Mouse (Mus musculus) forebrain, embryonic 16.5 days (tissue): Measurements from ENCODE around the gene Epb41l1. TPM values are rescaled to one million over a fixed set of nuclear protein-coding genes. Genes with fewer than 3 reads are reported as not detected.
"Not testable (repeated sequence)": the region's sequence is repeated elsewhere in the genome, so short reads cannot be mapped to it uniquely, and the experiment has no call there.

Experiments
- ATAC-seq: fragments of 200-750 bp; cut with Nextera tagmentation; 2 replicates; pipeline ENCODE4 v1.8.0; 2017; ENCODE audit warnings: mild to moderate bottlenecking, moderate library complexity
- H3K27ac ChIP-seq: fragments of 300-500 bp; sonication (generic); 2 replicates; pipeline ENCODE4 v1.5.1; 2014; ENCODE audit warnings: low read length, control low read depth
- H3K27me3 ChIP-seq: fragments of 300-500 bp; sonication (generic); replicated peaks from 2 replicates; pipeline ENCODE4 v1.6.1; 2014; ENCODE audit warnings: low read length; ENCODE audit not compliant: control insufficient read depth, insufficient read depth
- H3K36me3 ChIP-seq: fragments of 300-500 bp; sonication (generic); 2 replicates; pipeline ENCODE4 v1.6.1; 2014; ENCODE audit not compliant: control insufficient read depth, insufficient read depth
- H3K4me1 ChIP-seq: fragments of 300-500 bp; sonication (generic); replicated peaks from 2 replicates; pipeline ENCODE4 v1.6.1; 2014; ENCODE audit warnings: low read length; ENCODE audit not compliant: control insufficient read depth, insufficient read depth
- H3K4me2 ChIP-seq: fragments of 300-500 bp; sonication (generic); 2 replicates; pipeline ENCODE4 v1.6.1; 2014; ENCODE audit warnings: mild to moderate bottlenecking, low read length, control low read depth
- H3K4me3 ChIP-seq: fragments of 300-500 bp; sonication (generic); replicated peaks from 2 replicates; pipeline ENCODE4 v1.5.1; 2014; ENCODE audit warnings: mild to moderate bottlenecking, low read length, control low read depth
- H3K9ac ChIP-seq: fragments of 300-500 bp; sonication (generic); replicated peaks from 2 replicates; pipeline ENCODE4 v1.6.1; 2014; ENCODE audit warnings: low read depth, low read length, control low read depth
- H3K9me3 ChIP-seq: fragments of 300-500 bp; sonication (generic); 2 replicates; pipeline ENCODE4 v1.6.1; 2016; ENCODE audit warnings: low read length; ENCODE audit not compliant: control insufficient read depth
- WGBS: fragments of 180-500 bp; shearing (Covaris S2); extraction: QIAGEN DNeasy Blood & Tissue Kit; methylation state at CpG from one replicate; pipeline ENCODE4 v1.1.7; 2014; 5-methylcytosine and 5-hydroxymethylcytosine counted together
- polyA plus RNA-seq: library from polyadenylated mRNA; unstranded; fragments of >200 nt; fragmentation: Nextera tagmentation; extraction: Ambion mirVana; gene quantifications from 2 replicates; pipeline ENCODE4 v1.2.1, GENCODE M21; 2015

Gene Epb41l1
- polyA plus RNA-seq, 1 experiment from 2014 or later: 15.5 TPM

GRCm38 (mm10) chr2:156399485-156399884 is 21.2 kb upstream of the Epb41l1 start:
- H3K9me3 ChIP-seq: no peaks in the 10 kb centered on the region

DNA sequence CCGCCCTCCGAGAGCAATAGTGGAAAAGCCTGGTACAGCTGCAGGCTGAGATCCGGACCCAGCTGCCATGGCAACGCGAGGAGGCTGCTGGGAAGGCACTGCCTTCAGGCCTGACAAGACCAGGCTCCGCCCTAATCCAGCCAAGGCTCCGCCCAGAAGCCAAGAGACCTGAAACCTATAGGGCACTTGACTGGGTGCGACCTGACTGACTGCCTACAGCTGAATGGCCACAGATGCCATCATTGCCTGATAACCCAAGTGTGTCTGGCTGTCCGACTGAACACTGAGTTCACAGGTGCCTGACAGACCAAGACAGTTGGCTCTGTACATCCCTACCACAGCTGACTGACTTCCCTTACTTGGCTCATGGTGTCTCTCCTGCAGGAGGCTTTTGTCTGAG is 19.4 kb upstream of the Epb41l1 start:
- H3K4me1 ChIP-seq: peaks cover 7% of the 10 kb centered on the region
- H3K4me3 ChIP-seq: no peak overlapping the region
- ATAC-seq: peak; percentile 94
- no peak overlapping the region for H3K27ac ChIP-seq
- H3K9ac ChIP-seq: peak overlapping the region; percentile 46; the same call in 1 of the 2 replicates
- no peaks in the 10 kb centered on the region for H3K9me3 ChIP-seq
- peak overlapping the region; percentile 40 for H3K4me2 ChIP-seq
- 3% methylated on average over 9 of the region's 9 CpGs for WGBS
- H3K36me3 ChIP-seq: no peaks in the 10 kb centered on the region
- H3K27me3 ChIP-seq: no peaks in the 10 kb centered on the region

More at GRCm38 (mm10) chr2:156399485-156399884, 21.2 kb upstream of the Epb41l1 start:
- no peaks in the 10 kb centered on the region for H3K27me3 ChIP-seq
- no peaks in the 10 kb centered on the region for H3K36me3 ChIP-seq
- no peak overlapping the region for H3K4me3 ChIP-seq
- H3K4me2 ChIP-seq: no peak overlapping the region
- WGBS: 72% methylated on average over 1 of the region's 1 CpGs
- H3K27ac ChIP-seq: no peak overlapping the region
- ATAC-seq: no peak
- H3K9ac ChIP-seq: no peak overlapping the region
- peaks cover 7% of the 10 kb centered on the region for H3K4me1 ChIP-seq

- H3K4me2 ChIP-seq: no peak overlapping the region
- H3K36me3 ChIP-seq: no peaks in the 10 kb centered on the region
- no peak overlapping the region for H3K9ac ChIP-seq
- H3K27ac ChIP-seq: no peak overlapping the region
- no peaks in the 10 kb centered on the region for H3K27me3 ChIP-seq
- 95% methylated on average over 3 of the region's 3 CpGs for WGBS
- no peaks in the 10 kb centered on the region for H3K9me3 ChIP-seq
- no peak for ATAC-seq
- peaks cover 7% of the 10 kb centered on the region for H3K4me1 ChIP-seq
- H3K4me3 ChIP-seq: no peak overlapping the region
Observed at GRCm38 (mm10) chr2:156402036-156402435, 18.7 kb upstream of the Epb41l1 start.

DNA sequence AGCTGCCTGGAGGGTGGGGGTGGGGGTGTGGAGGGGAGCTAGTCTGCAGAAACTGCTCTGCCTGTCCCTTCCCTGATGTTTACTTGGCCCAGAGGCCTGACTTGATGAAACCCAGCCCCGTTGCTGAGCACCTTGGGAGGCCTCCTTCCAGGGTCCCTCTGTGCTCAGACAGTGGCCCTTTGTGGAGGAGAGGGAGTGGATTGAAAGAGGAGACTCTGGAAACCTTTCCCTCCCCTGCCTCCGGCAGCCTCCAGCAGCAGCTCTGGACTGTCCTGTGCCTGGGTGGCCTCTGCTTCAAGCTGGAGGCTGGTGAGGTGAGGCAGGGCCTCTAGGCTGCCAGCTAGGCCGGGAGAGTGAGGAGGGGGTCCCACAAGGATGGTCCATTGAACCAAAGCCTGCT is 13.7 kb upstream of the Epb41l1 start:
- Histone ChIP-seq H3K27ac (no peak overlapping the region), H3K4me3 (no peak overlapping the region), H3K9ac (no peak overlapping the region), H3K4me2 (no peak overlapping the region), H3K4me1 (peaks cover 3% of the 10 kb centered on the region; the same call in 1 of the 2 replicates), H3K36me3 (no peaks in the 10 kb centered on the region), H3K9me3 (no peaks in the 10 kb centered on the region), H3K27me3 (no peaks in the 10 kb centered on the region)
- WGBS: 11% methylated on average over 3 of the region's 3 CpGs
- no peak for ATAC-seq

DNA sequence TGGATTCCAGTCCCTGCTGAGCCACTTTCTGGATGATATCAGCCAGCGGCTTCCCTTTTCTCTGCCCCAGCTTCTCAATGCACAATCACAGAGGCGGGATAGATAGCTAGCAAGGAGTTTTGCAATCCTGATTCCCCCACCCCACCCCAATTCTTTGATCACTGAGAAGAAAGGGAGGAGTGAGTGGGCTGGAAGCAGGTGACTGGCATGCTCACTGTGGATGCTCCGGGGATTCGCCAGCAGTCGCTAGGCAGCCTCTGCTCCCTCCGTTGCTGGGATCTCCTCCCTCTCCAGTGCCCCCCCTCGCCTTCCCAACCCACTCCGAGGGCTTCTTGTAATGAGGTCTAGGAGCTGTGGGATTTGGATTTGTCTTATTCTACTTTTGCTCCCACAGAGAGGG is 12.5 kb upstream of the Epb41l1 start:
- Histone ChIP-seq H3K4me3 (no peak overlapping the region), H3K9ac (0 out of 2 replicates have a peak overlapping the region, but pooled peaks have one; percentile 15), H3K9me3 (no peaks in the 10 kb centered on the region), H3K27ac (no peak overlapping the region), H3K4me1 (peaks cover 3% of the 10 kb centered on the region; the same call in 1 of the 2 replicates), H3K27me3 (no peaks in the 10 kb centered on the region), H3K36me3 (no peaks in the 10 kb centered on the region), H3K4me2 (no peak overlapping the region)
- WGBS: 19% methylated on average over 8 of the region's 8 CpGs
- peak; percentile 64; the same call in 1 of the 2 replicates for ATAC-seq

GRCm38 (mm10) chr2:156411348-156411747 is 9.4 kb upstream of the Epb41l1 start:
- not testable (repeated sequence) for H3K4me1 ChIP-seq, H3K9me3 ChIP-seq, H3K4me2 ChIP-seq, H3K27ac ChIP-seq, H3K36me3 ChIP-seq, ATAC-seq, H3K4me3 ChIP-seq, H3K27me3 ChIP-seq, H3K9ac ChIP-seq
- 92% methylated on average over 4 of the region's 7 CpGs for WGBS

DNA sequence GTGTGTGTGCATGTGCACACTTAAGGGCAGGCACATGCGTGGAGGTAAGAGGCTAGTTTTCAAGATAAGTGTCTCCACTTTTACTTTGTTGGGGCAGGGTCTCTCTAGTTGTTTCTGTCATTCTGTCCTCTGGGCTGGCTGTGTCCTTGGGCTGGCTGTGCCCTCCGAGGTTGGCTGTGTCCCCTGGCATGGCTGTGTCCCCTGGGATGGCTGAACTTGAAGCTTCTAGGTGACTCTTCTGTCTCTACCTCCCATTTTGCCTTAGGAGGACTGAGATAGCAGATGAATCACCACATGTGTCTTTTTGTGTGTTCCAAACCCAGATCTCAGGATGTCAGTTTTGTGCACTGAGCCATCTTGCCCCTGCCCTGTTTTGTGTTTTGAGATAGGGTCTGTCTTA is 5.7 kb upstream of the Epb41l1 start:
- Histone ChIP-seq H3K36me3 (no peaks in the 10 kb centered on the region), H3K4me1 (no peaks in the 10 kb centered on the region), H3K27me3 (no peaks in the 10 kb centered on the region), H3K9ac (no peak overlapping the region), H3K4me2 (no peak overlapping the region), H3K27ac (no peak overlapping the region), H3K4me3 (no peak overlapping the region), H3K9me3 (no peaks in the 10 kb centered on the region)
- 77% methylated on average over 2 of the region's 2 CpGs for WGBS
- no peak for ATAC-seq

DNA sequence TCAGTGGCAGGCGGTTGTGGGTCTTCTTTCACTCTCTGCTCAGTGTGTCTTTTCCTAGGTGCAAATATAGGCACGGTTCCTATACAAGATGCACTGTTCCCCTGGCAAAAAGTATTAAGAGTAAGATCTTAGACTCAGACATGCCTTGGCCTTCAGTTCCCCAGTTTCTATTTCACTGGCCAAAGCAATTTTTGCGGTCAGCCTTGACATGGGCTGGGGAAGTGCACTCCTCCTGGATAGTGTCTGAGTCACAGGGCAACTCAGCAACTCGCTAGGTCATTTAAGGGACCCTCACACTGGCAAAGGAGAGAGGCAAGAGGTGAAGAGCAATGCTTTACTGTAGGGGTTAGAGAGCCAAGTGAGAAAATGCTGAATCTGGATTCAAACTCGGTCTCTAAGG is 5.0 kb upstream of the Epb41l1 start:
- no peak overlapping the region for H3K9ac ChIP-seq
- no peak for ATAC-seq
- H3K4me2 ChIP-seq: no peak overlapping the region
- no peak overlapping the region for H3K27ac ChIP-seq
- no peak overlapping the region for H3K4me3 ChIP-seq
- 80% methylated on average over 5 of the region's 5 CpGs for WGBS
- H3K4me1 ChIP-seq: peaks cover 3% of the 10 kb centered on the region; the same call in 1 of the 2 replicates
- no peaks in the 10 kb centered on the region for H3K9me3 ChIP-seq
- no peaks in the 10 kb centered on the region for H3K36me3 ChIP-seq
- H3K27me3 ChIP-seq: no peaks in the 10 kb centered on the region

GRCm38 (mm10) chr2:156417194-156417593 is 3.5 kb upstream of the Epb41l1 start:
- H3K4me3 ChIP-seq: no peak overlapping the region
- no peak overlapping the region for H3K4me2 ChIP-seq
- H3K9ac ChIP-seq: no peak overlapping the region
- H3K27me3 ChIP-seq: no peaks in the 10 kb centered on the region
- no peak overlapping the region for H3K27ac ChIP-seq
- peaks cover 3% of the 10 kb centered on the region; the same call in 1 of the 2 replicates for H3K4me1 ChIP-seq
- 67% methylated on average over 1 of the region's 1 CpGs for WGBS
- no peaks in the 10 kb centered on the region for H3K36me3 ChIP-seq
- ATAC-seq: no peak
- H3K9me3 ChIP-seq: no peaks in the 10 kb centered on the region

DNA sequence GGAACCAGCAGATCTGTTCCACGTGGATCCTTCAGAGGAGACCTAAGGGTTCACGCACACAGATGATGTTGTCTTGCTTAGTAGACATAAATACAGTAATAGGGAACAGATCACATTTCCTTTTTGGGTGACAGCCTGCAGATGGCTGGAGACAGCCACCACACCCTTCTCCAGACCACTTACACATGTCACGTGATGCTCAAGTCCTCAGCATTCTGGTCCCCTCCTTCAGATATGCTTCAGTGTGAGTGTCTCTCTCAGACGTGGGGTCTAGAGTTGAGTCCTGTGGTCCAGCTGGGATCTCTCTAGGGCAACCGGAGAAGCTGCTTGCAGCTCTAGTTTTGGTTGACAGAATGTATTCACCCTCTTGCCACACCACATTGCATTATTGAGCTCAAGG is 2.2 kb upstream of the Epb41l1 start:
- no peaks in the 10 kb centered on the region for H3K36me3 ChIP-seq
- H3K9me3 ChIP-seq: no peaks in the 10 kb centered on the region
- no peak overlapping the region for H3K4me2 ChIP-seq
- H3K9ac ChIP-seq: no peak overlapping the region
- no peak overlapping the region for H3K4me3 ChIP-seq
- 84% methylated on average over 5 of the region's 5 CpGs for WGBS
- no peaks in the 10 kb centered on the region for H3K27me3 ChIP-seq
- ATAC-seq: no peak
- H3K4me1 ChIP-seq: peaks cover 8% of the 10 kb centered on the region; the same call in 1 of the 2 replicates
- H3K27ac ChIP-seq: no peak overlapping the region
